Mouse (Mus musculus) liver, adult 2 months (tissue): ENCODE measurements around the gene Zbtb17. TPM values are rescaled to one million over a fixed set of nuclear protein-coding genes. Genes with fewer than 3 reads are reported as not detected.
A peak's percentile ranks its signal among the peaks of the same experiment; 100 is the strongest.

Experiments used
- DNase-seq: peaks from one replicate; pipeline ENCODE4 v3.0.0-alpha.2; 2011; ENCODE audit warnings: low read depth, low spot score; ENCODE audit errors: extremely low read depth
- H3K27ac ChIP-seq: fragments of 200-500 bp; replicated peaks from 2 replicates; pipeline ENCODE4 v1.5.1; 2012; ENCODE audit warnings: low read depth, mild to moderate bottlenecking, control low read depth, inconsistent platforms, low read length; ENCODE audit not compliant: insufficient read depth
- H3K27me3 ChIP-seq: fragments of 200-500 bp; 2 replicates; pipeline ENCODE4 v1.6.1; 2012; ENCODE audit warnings: mild to moderate bottlenecking, moderate library complexity, low read length, inconsistent platforms; ENCODE audit not compliant: control insufficient read depth, insufficient read depth
- H3K36me3 ChIP-seq: fragments of 200-500 bp; 2 replicates; pipeline ENCODE4 v1.6.1; 2012; ENCODE audit warnings: low read length, inconsistent platforms; ENCODE audit not compliant: control insufficient read depth, insufficient read depth
- H3K4me1 ChIP-seq: fragments of 200-500 bp; 2 replicates; pipeline ENCODE4 v1.6.1; 2011; ENCODE audit warnings: low read length; ENCODE audit not compliant: control insufficient read depth, insufficient read depth
- H3K4me3 ChIP-seq: fragments of 200-500 bp; 2 replicates; pipeline ENCODE4 v1.5.1; 2011; ENCODE audit warnings: low read depth, mild to moderate bottlenecking, control low read depth, low read length, moderate library complexity; ENCODE audit not compliant: insufficient read depth
- H3K79me2 ChIP-seq: fragments of 200-500 bp; 2 replicates; pipeline ENCODE4 v1.6.1; 2012; ENCODE audit warnings: inconsistent platforms, mild to moderate bottlenecking, low read length, moderate library complexity; ENCODE audit not compliant: control insufficient read depth, insufficient read depth
- H3K9ac ChIP-seq: fragments of 200-500 bp; 2 replicates; pipeline ENCODE4 v1.6.1; 2012; ENCODE audit warnings: low read depth, mild to moderate bottlenecking, control low read depth, inconsistent platforms, low read length
- CTCF ChIP-seq: fragments of 200-500 bp; IDR thresholded peaks from 2 replicates; pipeline ENCODE4 v1.5.1; 2011; ENCODE audit warnings: low read depth, low read length, control low read depth
- POLR2A ChIP-seq: fragments of 200-500 bp; IDR thresholded peaks from 2 replicates; pipeline ENCODE4 v1.6.1; 2011; ENCODE audit warnings: low read length, control low read depth; ENCODE audit not compliant: insufficient read depth; ENCODE audit errors: extremely low read depth
- WGBS: fragments of 180-500 bp; shearing (Covaris S2); methylation state at CpG from one replicate; pipeline ENCODE4 v1.1.7; 2018; 5-methylcytosine and 5-hydroxymethylcytosine counted together
- polyA plus RNA-seq: library from polyadenylated mRNA; depleted of rRNA; stranded (reverse); fragments of >200 nt; gene quantifications from 2 replicates; pipeline ENCODE4 v1.2.3, GENCODE M21; 2012
- total RNA-seq: library from RNA; depleted of rRNA; stranded (reverse); fragments of >200 nt; gene quantifications from 2 replicates; pipeline ENCODE4 v1.2.3, GENCODE M21; 2014

Zbtb17 gene
- total and polyA plus RNA-seq, 2 experiments, result 7.3 to 16.8 TPM

DNA sequence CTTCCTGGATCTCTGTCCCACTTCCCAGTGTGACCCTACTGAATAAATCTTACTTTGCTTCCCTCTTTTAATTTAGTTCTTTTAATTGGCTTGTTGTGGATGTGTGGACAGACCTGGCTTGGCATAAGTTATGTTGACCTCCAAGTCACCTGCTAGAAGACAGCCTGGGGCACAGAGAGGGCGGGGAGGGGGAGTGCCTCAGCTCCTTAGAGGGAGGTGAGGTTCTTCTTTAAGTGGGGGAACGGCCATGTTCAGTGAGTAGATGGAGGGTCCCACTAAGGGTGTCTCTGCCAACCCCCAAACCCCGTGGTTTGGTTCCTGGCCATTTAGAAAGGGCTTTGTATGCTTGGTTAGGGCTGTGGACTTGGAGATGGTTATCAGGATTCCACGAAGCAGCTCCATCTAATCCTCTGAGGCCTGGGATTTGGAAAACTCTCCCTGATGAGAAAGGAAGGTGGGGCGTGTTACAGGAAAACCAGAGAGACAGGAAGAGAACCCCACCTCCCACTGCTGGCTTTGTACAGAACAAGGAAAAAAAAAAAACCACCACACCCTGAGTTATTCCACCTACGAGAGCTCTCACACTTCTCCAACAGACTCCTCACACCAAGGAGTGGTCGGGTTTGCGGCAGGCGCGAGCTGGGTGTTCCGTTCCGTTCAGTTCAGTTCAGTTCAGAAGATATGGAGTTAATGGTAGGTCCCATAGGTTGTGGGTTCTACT, 5.2 kb upstream of the Zbtb17 start:
- H3K4me3 ChIP-seq, result no peak overlapping the region
- 83% methylated on average over 12 of the region's 12 CpGs for WGBS
- no peaks in the 10 kb centered on the region for H3K27me3 ChIP-seq
- H3K79me2 ChIP-seq, result no peaks in the 10 kb centered on the region
- no peaks in the 10 kb centered on the region for H3K4me1 ChIP-seq
- no peak for DNase-seq
- H3K9ac ChIP-seq, result no peak overlapping the region
- H3K27ac ChIP-seq, result no peak overlapping the region
- H3K36me3 ChIP-seq, result no peaks in the 10 kb centered on the region
- no peak for TF ChIP-seq CTCF
- no peak for TF ChIP-seq POLR2A

DNA sequence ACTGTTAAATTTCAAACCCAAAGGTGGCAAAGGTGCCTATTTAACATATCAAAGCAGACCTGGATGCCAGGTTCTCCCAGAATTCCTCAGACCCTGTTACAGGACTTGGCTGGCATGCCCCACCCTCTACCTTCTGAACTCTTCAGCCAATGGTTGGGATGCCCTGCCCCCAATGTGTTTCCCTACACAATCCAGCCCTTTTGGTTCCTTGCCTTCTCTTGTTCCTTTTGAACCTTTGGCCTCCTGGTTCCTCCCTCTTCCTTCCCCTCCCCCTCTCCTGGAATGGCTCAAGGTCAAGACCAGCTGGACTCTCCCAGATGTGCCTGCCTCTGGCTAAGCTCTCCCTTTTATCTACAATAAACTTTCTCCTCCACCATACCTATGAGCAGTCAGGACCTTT, 3.6 kb upstream of the Zbtb17 start:
- Histone ChIP-seq H3K9ac (no peak overlapping the region), H3K36me3 (no peaks in the 10 kb centered on the region), H3K4me1 (peaks cover 6% of the 10 kb centered on the region), H3K27ac (no peak overlapping the region), H3K27me3 (no peaks in the 10 kb centered on the region), H3K4me3 (no peak overlapping the region), H3K79me2 (peaks cover 11% of the 10 kb centered on the region; the same call in 1 of the 2 replicates)
- DNase-seq, result peak; percentile 13
- TF ChIP-seq CTCF (no peak), POLR2A (no peak)

DNA sequence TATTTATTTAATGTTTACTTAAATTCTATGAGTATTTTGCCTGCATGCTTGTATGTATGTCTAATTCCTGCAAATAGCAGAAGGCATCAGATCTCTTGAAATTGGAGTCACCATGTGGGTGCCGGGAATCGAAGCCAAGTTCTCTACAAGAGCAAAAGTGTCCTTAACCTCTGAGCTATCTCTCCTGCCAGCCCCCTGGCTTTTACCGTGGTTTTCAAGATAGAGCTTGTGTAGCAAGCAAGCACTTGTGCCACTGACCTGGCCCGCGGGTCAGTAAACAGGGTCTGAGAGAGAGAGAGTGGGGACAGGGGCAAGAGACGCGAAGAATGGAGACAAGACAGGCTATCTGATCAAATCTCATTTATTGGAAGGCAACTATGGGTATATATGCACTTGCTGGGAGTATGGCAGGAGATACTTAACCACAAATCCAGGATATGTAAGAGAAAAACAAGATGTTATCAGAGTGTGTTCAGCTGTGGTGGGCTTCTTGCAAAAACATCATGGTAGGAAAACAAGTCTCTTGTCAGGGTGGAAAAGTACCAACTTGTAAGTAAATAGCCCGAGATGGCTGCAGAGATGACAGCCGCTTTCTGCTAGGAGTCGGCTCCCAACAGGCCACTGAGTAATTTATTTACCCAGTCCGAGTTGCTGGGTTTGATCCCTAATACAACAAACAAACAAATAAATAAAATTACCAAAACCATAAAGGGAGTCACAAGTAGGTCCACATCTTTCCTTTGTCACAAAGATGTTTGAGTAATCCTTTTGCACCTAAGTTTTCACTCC, 619 bp upstream of the Zbtb17 start:
- H3K27ac ChIP-seq, result peak overlapping the region; percentile 3; the same call in 1 of the 2 replicates
- no peaks in the 10 kb centered on the region for H3K36me3 ChIP-seq
- WGBS, result 27% methylated on average over 11 of the region's 11 CpGs
- peaks cover 6% of the 10 kb centered on the region for H3K4me1 ChIP-seq
- H3K79me2 ChIP-seq, result peaks cover 19% of the 10 kb centered on the region; the same call in 1 of the 2 replicates
- no peak for TF ChIP-seq CTCF
- TF ChIP-seq POLR2A, result no peak
- peak overlapping the region; percentile 35 for H3K9ac ChIP-seq
- no peak for DNase-seq
- peak overlapping the region; percentile 89 for H3K4me3 ChIP-seq
- no peaks in the 10 kb centered on the region for H3K27me3 ChIP-seq

DNA sequence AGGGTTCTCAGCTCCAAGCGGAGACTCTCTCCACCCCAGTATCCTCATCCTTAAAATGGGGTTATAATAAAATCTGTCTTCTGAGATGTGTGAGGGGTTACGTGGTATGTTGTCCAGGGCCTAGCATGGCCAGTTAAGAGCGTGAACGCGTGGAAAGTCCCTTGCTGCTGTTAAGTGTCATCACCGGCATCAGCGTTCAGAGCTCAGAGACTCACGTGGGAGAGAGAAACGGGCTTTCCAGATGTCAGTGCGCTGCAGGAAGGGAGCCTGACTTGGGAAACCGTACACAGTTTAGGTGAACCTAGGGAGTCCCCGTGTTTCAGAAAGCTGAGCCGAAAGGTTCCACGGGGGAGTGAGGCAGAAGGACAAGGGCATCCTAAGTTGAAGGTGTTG, 870 bp downstream of the Zbtb17 start:
- no peak for DNase-seq
- WGBS, result 12% methylated on average over 14 of the region's 14 CpGs
- peaks cover 19% of the 10 kb centered on the region; the same call in 1 of the 2 replicates for H3K79me2 ChIP-seq
- peaks cover 6% of the 10 kb centered on the region for H3K4me1 ChIP-seq
- H3K36me3 ChIP-seq, result no peaks in the 10 kb centered on the region
- TF ChIP-seq POLR2A, result no peak
- no peak for TF ChIP-seq CTCF
- H3K4me3 ChIP-seq, result peak overlapping the region; percentile 89
- H3K27me3 ChIP-seq, result no peaks in the 10 kb centered on the region
- peak overlapping the region; percentile 89 for H3K9ac ChIP-seq
- H3K27ac ChIP-seq, result no peak overlapping the region

DNA sequence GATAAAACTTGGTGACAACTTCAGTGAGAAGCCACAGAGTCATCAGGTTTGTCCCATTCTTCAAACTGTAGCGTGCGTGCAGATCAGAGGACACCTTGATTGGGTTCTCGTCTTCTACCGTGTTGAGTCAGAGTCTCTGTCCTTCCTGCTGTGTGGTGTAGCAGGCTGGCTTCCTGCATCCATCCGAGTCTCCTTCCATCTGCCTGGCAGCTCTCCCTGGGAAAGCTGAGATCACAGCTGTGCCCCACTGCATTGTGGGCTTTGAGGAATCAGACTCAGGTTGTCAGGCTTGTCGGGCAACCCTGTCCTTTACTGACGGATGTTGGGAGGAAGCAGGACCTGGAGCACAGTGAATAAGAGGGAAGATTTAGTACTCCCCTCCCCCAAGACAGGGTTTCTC, 1.8 kb downstream of the Zbtb17 start:
- WGBS, result 79% methylated on average over 7 of the region's 7 CpGs
- TF ChIP-seq POLR2A, result no peak
- no peak for TF ChIP-seq CTCF

More for the DNA sequence above, 1.8 kb downstream of the Zbtb17 start:
- H3K9ac ChIP-seq, result no peak overlapping the region
- H3K4me1 ChIP-seq, result peaks cover 7% of the 10 kb centered on the region
- H3K36me3 ChIP-seq, result no peaks in the 10 kb centered on the region
- no peak overlapping the region for H3K4me3 ChIP-seq
- no peak overlapping the region for H3K27ac ChIP-seq
- no peaks in the 10 kb centered on the region for H3K27me3 ChIP-seq
- peaks cover 19% of the 10 kb centered on the region; the same call in 1 of the 2 replicates for H3K79me2 ChIP-seq
- DNase-seq, result no peak
